Mouse (Mus musculus) liver, embryonic 12.5 days (tissue): ENCODE results near the gene Dnajb1. TPM values are rescaled to one million over a fixed set of nuclear protein-coding genes. Genes with fewer than 3 reads are reported as not detected.

Experiments used
- polyA plus RNA-seq: library from polyadenylated mRNA; unstranded; fragments of >200 nt; fragmentation: Nextera tagmentation; extraction: Ambion mirVana; gene quantifications from 2 replicates; pipeline ENCODE4 v1.2.1, GENCODE M21; 2016

Dnajb1 gene
- polyA plus RNA-seq, 1 experiment from 2014 or later, result 69.8 TPM

Other genes with a start within 250 kb of the Dnajb1 start
- gene Clgn, start 218.3 kb upstream of the Dnajb1 start, polyA plus RNA-seq, result 0.36 and 0.51 TPM in 2 replicates
- 78.8 and 84.8 TPM in 2 replicates for gene Scoc, start 149.8 kb upstream of the Dnajb1 start, polyA plus RNA-seq
- gene Olfr370, start 72.4 kb upstream of the Dnajb1 start, polyA plus RNA-seq, result not detected in 2 replicates
- 290 and 291 TPM in 2 replicates for gene Ndufb7, start 41.5 kb upstream of the Dnajb1 start, polyA plus RNA-seq
- gene Tecr, start 222 bp upstream of the Dnajb1 start, polyA plus RNA-seq, result 371 and 378 TPM in 2 replicates
- gene Gipc1, start 44.5 kb downstream of the Dnajb1 start, polyA plus RNA-seq, result 80.0 and 80.4 TPM in 2 replicates
- 0.25 and 0.41 TPM in 2 replicates for gene Ptger1, start 58.5 kb downstream of the Dnajb1 start, polyA plus RNA-seq
- 17.5 and 19.5 TPM in 2 replicates for gene Pkn1, start 91.0 kb downstream of the Dnajb1 start, polyA plus RNA-seq
- gene Ddx39, start 107.0 kb downstream of the Dnajb1 start, polyA plus RNA-seq, result 270 and 299 TPM in 2 replicates
- 11.5 and 12.5 TPM in 2 replicates for gene Adgre5, start 133.1 kb downstream of the Dnajb1 start, polyA plus RNA-seq